Mouse (Mus musculus) liver, embryonic 13.5 days (tissue): ENCODE results near the gene Arid1b. TPM values are rescaled to one million over a fixed set of nuclear protein-coding genes. Genes with fewer than 3 reads are reported as not detected.
"Not testable (repeated sequence)": the region's sequence is repeated elsewhere in the genome, so short reads cannot be mapped to it uniquely, and the experiment has no call there.

Experiments used
- ATAC-seq: fragments of 200-750 bp; cut with Nextera tagmentation; 2 replicates; pipeline ENCODE4 v1.8.0; 2017; ENCODE audit warnings: low read depth, mild to moderate bottlenecking, moderate number of reproducible peaks, moderate library complexity
- DNase-seq: peaks from one replicate; pipeline ENCODE4 v3.0.0; 2022
- H3K27ac ChIP-seq: fragments of 300-500 bp; sonication (generic); 2 replicates; pipeline ENCODE4 v1.5.1; 2015; ENCODE audit warnings: moderate library complexity, mild to moderate bottlenecking, inconsistent platforms
- H3K27me3 ChIP-seq: fragments of 300-500 bp; sonication (generic); 2 replicates; pipeline ENCODE4 v1.6.1; 2015; ENCODE audit warnings: mild to moderate bottlenecking, inconsistent platforms
- H3K36me3 ChIP-seq: fragments of 300-500 bp; sonication (generic); 2 replicates; pipeline ENCODE4 v1.6.1; 2015; ENCODE audit warnings: mild to moderate bottlenecking, inconsistent platforms
- H3K4me1 ChIP-seq: fragments of 300-500 bp; sonication (generic); replicated peaks from 2 replicates; pipeline ENCODE4 v1.6.1; 2015; ENCODE audit warnings: inconsistent platforms
- H3K4me2 ChIP-seq: fragments of 300-500 bp; sonication (generic); 2 replicates; pipeline ENCODE4 v1.6.1; 2015; ENCODE audit warnings: inconsistent platforms, mild to moderate bottlenecking, moderate library complexity
- H3K4me3 ChIP-seq: fragments of 300-500 bp; sonication (generic); replicated peaks from 2 replicates; pipeline ENCODE4 v1.5.1; 2015; ENCODE audit warnings: mild to moderate bottlenecking, inconsistent platforms
- H3K9ac ChIP-seq: fragments of 300-500 bp; sonication (generic); 2 replicates; pipeline ENCODE4 v1.6.1; 2015; ENCODE audit warnings: mild to moderate bottlenecking, inconsistent platforms
- H3K9me3 ChIP-seq: fragments of 300-500 bp; sonication (generic); replicated peaks from 2 replicates; pipeline ENCODE4 v1.6.1; 2016; ENCODE audit warnings: inconsistent platforms
- WGBS: fragments of 180-500 bp; shearing (Covaris S2); methylation state at CpG from one replicate; pipeline ENCODE4 v1.1.7; 2015; ENCODE audit not compliant: insufficient replicate concordance; 5-methylcytosine and 5-hydroxymethylcytosine counted together
- polyA plus RNA-seq: library from polyadenylated mRNA; unstranded; fragments of >200 nt; fragmentation: Nextera tagmentation; extraction: Ambion mirVana; gene quantifications from 2 replicates; pipeline ENCODE4 v1.2.1, GENCODE M21; 2015

Gene Arid1b
- polyA plus RNA-seq, 1 experiment from 2014 or later: 2.0 TPM

DNA sequence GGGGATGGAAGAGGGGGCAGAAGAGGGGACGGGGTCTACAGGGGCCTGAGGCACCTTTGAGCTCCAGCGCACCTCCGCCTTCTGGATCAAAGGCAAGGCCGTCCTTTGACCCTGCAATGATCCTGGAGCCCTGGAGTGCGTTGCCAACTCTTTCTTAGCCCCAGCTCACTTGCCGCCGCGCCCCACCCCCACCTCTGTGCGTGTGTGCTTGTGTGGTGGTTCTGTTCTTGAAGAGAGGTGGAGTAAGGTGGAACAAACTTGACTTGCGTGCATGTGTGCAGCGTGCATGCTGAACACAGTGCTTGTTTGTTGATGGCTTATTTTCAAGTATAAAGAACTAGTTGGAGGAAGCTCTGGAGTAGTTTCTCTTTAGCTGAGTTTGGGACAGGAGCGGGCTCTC lies 95.4 kb downstream of the Arid1b start:
- Histone ChIP-seq H3K27ac (peak overlapping the region; percentile 48; the same call in 1 of the 2 replicates), H3K27me3 (no peaks in the 10 kb centered on the region), H3K36me3 (no peaks in the 10 kb centered on the region; the same call in 1 of the 2 replicates), H3K4me3 (no peak overlapping the region; the same call in 1 of the 2 replicates), H3K9me3 (no peaks in the 10 kb centered on the region), H3K4me1 (peaks cover 83% of the 10 kb centered on the region), H3K9ac (peak overlapping the region; percentile 54), H3K4me2 (peak overlapping the region; percentile 49)
- ATAC-seq (peak; percentile 24; the same call in 1 of the 2 replicates), DNase-seq (no peak)
- WGBS: 20% methylated on average over 12 of the region's 12 CpGs

DNA sequence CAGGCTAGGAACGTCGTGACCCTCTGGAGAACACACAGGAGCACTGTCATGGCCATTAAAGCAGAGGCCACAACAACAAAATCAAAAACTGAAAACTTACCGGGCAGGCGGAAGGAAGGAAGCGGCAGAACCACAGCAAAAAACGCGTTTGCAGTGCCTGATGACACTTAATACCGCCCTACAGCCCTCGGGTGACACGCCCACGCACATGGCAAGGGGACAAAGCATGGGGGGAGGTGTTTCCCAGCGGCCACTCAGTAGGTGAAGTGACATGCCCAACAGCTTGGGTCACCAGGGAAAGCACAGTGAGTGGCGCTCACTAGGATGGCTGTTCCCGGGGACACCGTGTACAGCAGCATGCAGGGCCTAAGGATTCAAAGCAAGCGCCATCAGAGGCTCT lies 97.4 kb downstream of the Arid1b start:
- no peaks in the 10 kb centered on the region; the same call in 1 of the 2 replicates for H3K36me3 ChIP-seq
- H3K4me2 ChIP-seq: no peak overlapping the region
- H3K27ac ChIP-seq: peak overlapping the region; percentile 54; the same call in 1 of the 2 replicates
- H3K4me3 ChIP-seq: no peak overlapping the region
- ATAC-seq (no peak), DNase-seq (no peak)
- WGBS: 43% methylated on average over 16 of the region's 16 CpGs
- H3K9me3 ChIP-seq: no peaks in the 10 kb centered on the region
- peaks cover 83% of the 10 kb centered on the region for H3K4me1 ChIP-seq
- no peaks in the 10 kb centered on the region for H3K27me3 ChIP-seq
- no peak overlapping the region for H3K9ac ChIP-seq

DNA sequence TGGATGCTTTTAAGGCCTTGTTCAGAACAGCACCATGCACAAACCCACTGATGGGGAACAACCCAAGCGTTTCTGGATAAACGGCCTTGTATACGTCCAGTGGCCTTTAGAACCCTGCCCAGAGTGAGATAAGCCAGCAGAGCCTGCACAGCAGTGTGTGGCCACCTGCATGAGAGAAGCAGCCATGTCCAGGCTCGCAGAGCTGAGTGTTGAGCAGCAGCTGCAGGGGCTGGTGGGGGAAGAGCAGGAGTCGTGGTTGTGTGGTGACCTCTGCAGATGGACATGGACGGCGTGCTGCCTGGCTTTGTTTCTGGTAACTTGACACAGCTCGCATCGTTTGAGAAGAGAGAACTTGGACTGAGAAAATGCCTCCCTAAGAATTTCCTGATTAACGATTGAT lies 97.8 kb downstream of the Arid1b start:
- no peaks in the 10 kb centered on the region for H3K27me3 ChIP-seq
- no peaks in the 10 kb centered on the region for H3K9me3 ChIP-seq
- H3K9ac ChIP-seq: no peak overlapping the region
- no peak overlapping the region for H3K4me3 ChIP-seq
- peaks cover 83% of the 10 kb centered on the region for H3K4me1 ChIP-seq
- H3K36me3 ChIP-seq: no peaks in the 10 kb centered on the region; the same call in 1 of the 2 replicates
- no peak overlapping the region for H3K4me2 ChIP-seq
- peak overlapping the region; percentile 54 for H3K27ac ChIP-seq
- ATAC-seq (peak; percentile 28; the same call in 1 of the 2 replicates), DNase-seq (no peak)
- 53% methylated on average over 10 of the region's 10 CpGs for WGBS

DNA sequence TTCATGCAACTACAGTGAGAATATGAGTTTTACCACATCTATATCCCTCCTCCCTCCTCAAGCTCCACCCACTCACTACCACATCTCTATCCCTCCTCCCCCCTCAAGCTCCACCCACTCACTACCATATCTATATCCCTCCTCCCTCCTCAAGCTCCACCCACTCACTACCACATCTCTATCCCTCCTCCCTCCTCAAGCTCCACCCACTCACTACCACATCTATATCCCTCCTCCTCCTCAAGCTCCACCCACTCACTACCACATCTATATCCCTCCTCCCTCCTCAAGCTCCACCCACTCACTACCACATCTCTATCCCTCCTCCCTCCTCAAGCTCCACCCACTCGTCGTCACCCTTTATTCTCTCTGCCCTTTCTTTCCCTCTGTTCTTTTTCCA lies 99.2 kb downstream of the Arid1b start:
- H3K36me3 ChIP-seq, H3K9ac ChIP-seq, H3K27me3 ChIP-seq, H3K27ac ChIP-seq, H3K4me3 ChIP-seq, H3K9me3 ChIP-seq, ATAC-seq, H3K4me2 ChIP-seq: not testable (repeated sequence)
- peaks cover 94% of the 10 kb centered on the region for H3K4me1 ChIP-seq
- peak; percentile 35 for DNase-seq
- 36% methylated on average over 2 of the region's 2 CpGs for WGBS

DNA sequence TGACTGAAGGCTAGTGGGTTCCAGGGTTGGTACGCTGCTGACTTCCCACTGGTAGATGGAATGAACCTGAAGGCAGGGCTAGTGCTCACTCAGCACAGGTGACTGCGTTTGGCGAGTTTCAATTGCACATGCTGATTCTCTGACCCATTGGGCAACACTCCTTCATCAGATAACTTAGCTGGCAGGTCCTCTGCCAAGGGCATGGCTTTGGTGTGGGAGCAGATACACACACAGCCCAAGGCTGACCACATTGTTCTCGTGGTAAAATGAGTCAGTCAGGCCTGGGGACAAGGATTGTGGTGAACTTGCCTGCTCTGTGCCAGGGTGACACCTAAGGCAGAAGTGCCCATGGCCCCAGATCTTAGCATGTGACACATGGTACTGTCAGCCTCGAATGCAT lies 100.5 kb downstream of the Arid1b start:
- Histone ChIP-seq H3K9me3 (no peaks in the 10 kb centered on the region), H3K27ac (peak overlapping the region; percentile 31), H3K36me3 (no peaks in the 10 kb centered on the region; the same call in 1 of the 2 replicates), H3K4me1 (peaks cover 94% of the 10 kb centered on the region), H3K9ac (no peak overlapping the region), H3K4me3 (no peak overlapping the region), H3K4me2 (no peak overlapping the region), H3K27me3 (no peaks in the 10 kb centered on the region)
- no peak for DNase-seq
- 63% methylated on average over 5 of the region's 5 CpGs for WGBS
- ATAC-seq: no peak

DNA sequence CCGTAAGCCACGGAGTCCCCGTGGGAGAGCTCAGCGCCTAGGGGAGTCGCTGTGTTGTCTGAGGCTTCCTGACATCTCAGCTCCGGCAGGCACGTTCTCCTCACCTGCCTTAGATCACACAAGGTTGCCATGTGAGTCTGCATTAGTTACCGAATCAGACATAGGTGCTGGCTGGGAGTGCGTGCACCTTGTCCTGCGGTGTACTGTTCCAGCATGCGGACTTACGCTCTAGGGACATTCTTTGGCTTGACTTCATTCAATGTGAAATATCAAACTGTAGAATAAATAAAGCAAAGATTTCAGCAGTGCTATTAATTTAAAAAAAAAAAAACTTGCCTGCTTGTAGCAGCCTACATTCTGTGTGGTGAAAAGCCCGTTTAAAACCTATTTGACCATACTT lies 101.6 kb downstream of the Arid1b start:
- Histone ChIP-seq H3K27me3 (no peaks in the 10 kb centered on the region), H3K9ac (no peak overlapping the region), H3K4me1 (peaks cover 95% of the 10 kb centered on the region), H3K36me3 (no peaks in the 10 kb centered on the region; the same call in 1 of the 2 replicates), H3K9me3 (no peaks in the 10 kb centered on the region), H3K27ac (peak overlapping the region; percentile 97; the same call in 1 of the 2 replicates), H3K4me2 (no peak overlapping the region), H3K4me3 (no peak overlapping the region)
- WGBS: 83% methylated on average over 13 of the region's 13 CpGs
- ATAC-seq: no peak
- no peak for DNase-seq

DNA sequence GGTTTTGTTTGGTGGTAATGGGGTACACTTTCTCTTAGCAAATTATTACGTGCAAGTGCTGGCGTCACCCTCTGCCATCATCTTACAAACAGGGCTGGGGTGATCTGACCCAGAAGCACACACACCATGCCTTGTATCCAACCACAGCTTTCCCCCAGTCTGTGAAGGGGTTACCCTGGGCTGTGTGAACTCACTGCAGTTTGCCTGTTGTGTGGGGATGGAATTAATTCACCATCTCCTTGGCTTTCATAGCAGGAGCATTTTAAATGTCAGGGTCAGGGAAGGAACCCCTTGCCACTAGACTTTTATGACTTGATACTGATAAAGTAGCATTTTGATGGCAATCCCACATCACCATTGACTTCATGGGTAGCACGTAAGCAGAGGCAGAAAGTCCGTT lies 102.9 kb downstream of the Arid1b start:
- DNase-seq (no peak), ATAC-seq (no peak)
- H3K9me3 ChIP-seq: no peaks in the 10 kb centered on the region
- peaks cover 98% of the 10 kb centered on the region for H3K4me1 ChIP-seq
- H3K27me3 ChIP-seq: no peaks in the 10 kb centered on the region
- no peak overlapping the region; the same call in 1 of the 2 replicates for H3K9ac ChIP-seq
- no peak overlapping the region for H3K4me2 ChIP-seq
- H3K36me3 ChIP-seq: no peaks in the 10 kb centered on the region; the same call in 1 of the 2 replicates
- H3K27ac ChIP-seq: peak overlapping the region; percentile 97
- no peak overlapping the region for H3K4me3 ChIP-seq
- 89% methylated on average over 4 of the region's 4 CpGs for WGBS

DNA sequence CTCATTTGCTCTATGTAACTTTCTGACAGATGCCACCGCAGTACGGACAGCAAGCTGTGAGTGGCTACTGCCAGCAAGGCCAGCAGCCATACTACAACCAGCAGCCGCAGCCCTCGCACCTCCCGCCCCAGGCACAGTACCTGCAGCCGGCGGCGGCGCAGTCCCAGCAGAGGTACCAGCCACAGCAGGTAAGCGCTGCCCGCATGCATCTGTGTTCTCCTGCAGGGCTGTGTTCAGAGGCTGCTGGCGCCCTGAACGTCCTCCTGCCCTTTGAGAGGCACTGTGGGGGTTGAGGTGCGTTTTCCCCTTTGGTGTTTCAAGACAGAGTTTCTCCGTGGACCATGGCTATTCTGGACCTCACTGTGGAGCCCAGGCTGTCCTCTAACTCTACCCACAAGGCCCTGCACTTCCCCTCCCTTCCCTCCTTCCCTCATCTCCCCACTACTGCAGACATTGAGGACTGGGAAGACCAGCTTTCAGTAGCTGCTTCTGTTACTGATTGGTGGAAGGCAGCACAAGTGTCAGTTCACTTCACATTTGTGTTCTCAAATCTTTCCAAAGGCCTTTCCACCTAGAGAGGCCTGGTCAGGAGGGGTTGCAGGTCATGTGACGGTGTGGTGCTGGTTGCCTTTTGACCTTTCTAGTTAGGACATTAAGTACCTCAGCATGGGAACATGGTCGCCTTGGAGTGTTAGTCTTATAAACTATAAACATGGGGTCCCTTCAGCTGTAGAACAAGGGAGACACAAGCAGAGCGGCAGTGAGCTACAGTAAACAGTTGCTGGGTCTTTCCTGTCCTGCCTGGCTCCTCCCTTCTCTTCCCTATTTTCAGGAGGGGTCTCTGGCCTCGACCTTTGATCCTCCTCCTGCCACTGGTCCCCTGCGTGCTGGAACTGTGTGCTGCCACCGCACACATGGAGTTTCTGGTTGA lies 103.7 kb downstream of the Arid1b start:
- no peaks in the 10 kb centered on the region for H3K36me3 ChIP-seq
- H3K27ac ChIP-seq: peak overlapping the region; percentile 97
- no peak for ATAC-seq
- H3K4me1 ChIP-seq: peaks cover 98% of the 10 kb centered on the region
- DNase-seq: no peak
- peak overlapping the region; percentile 68 for H3K4me2 ChIP-seq
- WGBS: 53% methylated on average over 21 of the region's 21 CpGs
- no peaks in the 10 kb centered on the region for H3K9me3 ChIP-seq
- no peak overlapping the region for H3K4me3 ChIP-seq
- H3K9ac ChIP-seq: peak overlapping the region; percentile 68
- H3K27me3 ChIP-seq: no peaks in the 10 kb centered on the region

DNA sequence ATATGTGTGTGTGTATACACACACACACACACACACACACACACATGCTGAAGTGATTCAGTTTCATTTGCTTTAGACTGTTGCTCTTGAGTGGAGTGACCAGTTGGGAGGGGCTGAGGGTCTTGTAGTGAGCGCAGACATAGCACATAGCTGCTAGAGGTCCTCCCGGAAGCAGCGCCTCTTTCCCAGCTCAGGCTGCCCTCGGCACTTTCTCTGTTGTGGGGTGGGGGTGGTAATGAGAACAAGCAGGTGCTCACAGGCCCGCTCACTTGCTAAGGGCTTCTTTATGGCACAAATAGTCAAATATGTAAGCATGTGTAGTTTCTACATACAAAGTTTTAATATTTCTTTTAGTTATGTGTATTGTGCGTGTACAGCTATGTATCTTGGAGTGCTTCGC lies 104.6 kb downstream of the Arid1b start:
- 22% methylated on average over 7 of the region's 7 CpGs for WGBS
- H3K4me3 ChIP-seq: peak overlapping the region; percentile 38
- H3K9ac ChIP-seq: peak overlapping the region; percentile 68
- no peak for DNase-seq
- no peaks in the 10 kb centered on the region for H3K36me3 ChIP-seq
- peak; percentile 46 for ATAC-seq
- peak overlapping the region; percentile 97 for H3K27ac ChIP-seq
- peaks cover 90% of the 10 kb centered on the region for H3K4me1 ChIP-seq
- peak overlapping the region; percentile 68 for H3K4me2 ChIP-seq
- H3K27me3 ChIP-seq: no peaks in the 10 kb centered on the region
- no peaks in the 10 kb centered on the region for H3K9me3 ChIP-seq

DNA sequence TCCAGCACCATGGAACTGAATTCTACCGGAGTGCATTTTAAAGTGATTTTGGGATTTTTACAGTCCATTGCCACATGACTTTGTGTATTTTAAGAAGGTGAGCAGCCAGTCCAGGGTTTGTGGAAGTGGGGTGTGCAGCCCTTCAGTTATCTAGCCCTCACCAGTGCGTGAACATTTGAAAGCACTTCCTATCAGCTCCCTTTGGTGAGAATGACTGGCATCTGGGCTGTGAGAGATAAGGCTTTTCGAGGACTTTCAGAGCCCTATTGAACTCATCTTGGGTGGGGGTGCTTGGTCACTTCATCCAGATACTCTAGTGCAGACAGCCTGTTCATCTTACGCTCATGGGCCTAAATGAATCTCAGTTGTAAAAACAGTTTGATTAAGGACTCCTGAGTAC lies 105.1 kb downstream of the Arid1b start:
- DNase-seq (peak; percentile 87), ATAC-seq (peak; percentile 98)
- H3K4me3 ChIP-seq: peak overlapping the region; percentile 38
- peaks cover 88% of the 10 kb centered on the region for H3K4me1 ChIP-seq
- peak overlapping the region; percentile 68 for H3K9ac ChIP-seq
- H3K27me3 ChIP-seq: no peaks in the 10 kb centered on the region
- peak overlapping the region; percentile 68 for H3K4me2 ChIP-seq
- H3K27ac ChIP-seq: peak overlapping the region; percentile 97
- no peaks in the 10 kb centered on the region for H3K36me3 ChIP-seq
- WGBS: 7% methylated on average over 4 of the region's 4 CpGs
- H3K9me3 ChIP-seq: no peaks in the 10 kb centered on the region

DNA sequence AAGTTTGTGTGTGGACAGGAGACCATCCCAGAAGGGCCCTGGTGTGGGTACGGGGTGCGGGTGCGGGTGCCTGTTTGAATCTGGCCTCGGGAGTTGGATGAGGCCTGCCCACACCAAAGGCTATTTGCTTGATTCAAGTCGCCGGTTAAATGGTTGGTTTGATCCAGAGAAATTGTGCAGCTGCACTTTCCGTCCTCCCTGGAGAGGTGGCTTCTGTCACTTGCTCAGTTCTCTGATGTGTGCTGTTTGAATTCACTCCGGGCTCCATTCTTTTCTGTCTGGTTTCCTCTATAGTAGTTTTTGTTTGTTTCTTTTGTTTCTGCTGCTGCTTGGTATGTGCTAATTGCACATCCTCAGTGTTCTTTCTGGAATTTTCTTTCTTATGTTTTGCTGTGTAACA lies 107.0 kb downstream of the Arid1b start:
- 94% methylated on average over 8 of the region's 8 CpGs for WGBS
- ATAC-seq (no peak), DNase-seq (no peak)
- H3K36me3 ChIP-seq: no peaks in the 10 kb centered on the region
- H3K4me3 ChIP-seq: no peak overlapping the region
- 0 out of 2 replicates have a peak overlapping the region, but pooled peaks have one; percentile 50 for H3K9ac ChIP-seq
- peaks cover 90% of the 10 kb centered on the region for H3K4me1 ChIP-seq
- H3K4me2 ChIP-seq: no peak overlapping the region
- peak overlapping the region; percentile 97 for H3K27ac ChIP-seq
- no peaks in the 10 kb centered on the region for H3K27me3 ChIP-seq
- H3K9me3 ChIP-seq: no peaks in the 10 kb centered on the region
